In genomic region chr11:86428926-86429325, GRCm38 (mm10) we compare ENCODE assay signal across 25 mouse cellular contexts. TPM values are rescaled to one million over a fixed set of nuclear protein-coding genes. Genes with fewer than 3 reads are reported as not detected.
DNase-seq lines count a peak whose midpoint lies in the region; ATAC-seq and TF ChIP-seq lines count a peak whose summit lies in the region.
"Had no signal": no experiment of that assay in that cellular context is flagged by ENCODE, and none has a peak within 500 bp of the region (broad histone marks: within the 10 kb centered on the region; RNA-seq: fewer than 3 reads in every experiment).

No protein-coding gene starts in this region.

- 0 out of 2 replicates have a peak overlapping the region, but pooled peaks have one; percentile 12 for H3K9ac ChIP-seq in heart, embryonic 16.5 days (ENCODE audit: low read length)
- no peak overlapping the region for H3K9ac ChIP-seq in heart, embryonic 12.5 days
- no peak overlapping the region for H3K9ac ChIP-seq in hindbrain, embryonic 11.5 days (ENCODE audit: low read depth, low read length)
- no peak overlapping the region for H3K9ac ChIP-seq in forebrain, embryonic 12.5 days
- H3K9ac ChIP-seq: embryonic facial prominence, embryonic 12.5 days; embryonic facial prominence, embryonic 15.5 days; forebrain, postnatal 0 days; heart, embryonic 13.5 days; hindbrain, embryonic 14.5 days; intestine, embryonic 15.5 days had no signal

- H3K27me3 ChIP-seq in heart, embryonic 16.5 days (ENCODE audit: control insufficient read depth, insufficient read depth, low read length): no peaks in the 10 kb centered on the region
- no peaks in the 10 kb centered on the region for H3K27me3 ChIP-seq in heart, embryonic 12.5 days (replicated peaks)
- H3K27me3 ChIP-seq in hindbrain, embryonic 11.5 days (ENCODE audit: control insufficient read depth, insufficient read depth, low read length): no peaks in the 10 kb centered on the region
- H3K27me3 ChIP-seq in forebrain, embryonic 12.5 days: peaks cover 3% of the 10 kb centered on the region; the same call in 1 of the 2 replicates
- H3K27me3 ChIP-seq: embryonic facial prominence, embryonic 12.5 days; embryonic facial prominence, embryonic 15.5 days; heart, embryonic 13.5 days; intestine, embryonic 15.5 days had no signal

- H3K4me3 ChIP-seq in heart, embryonic 16.5 days (ENCODE audit: low read length): no peak overlapping the region
- no peak overlapping the region for H3K4me3 ChIP-seq in heart, embryonic 12.5 days
- no peak overlapping the region for H3K4me3 ChIP-seq in lung, adult 2 months (replicated peaks; ENCODE audit: extremely low read depth, low read depth, low read length)
- no peak overlapping the region for H3K4me3 ChIP-seq in hindbrain, embryonic 11.5 days (ENCODE audit: low read depth, low read length)
- H3K4me3 ChIP-seq in forebrain, embryonic 12.5 days (replicated peaks): no peak overlapping the region
- H3K4me3 ChIP-seq: embryonic facial prominence, embryonic 12.5 days; embryonic facial prominence, embryonic 15.5 days; gastrocnemius, adult 2 months; heart, embryonic 13.5 days; intestine, embryonic 15.5 days had no signal

- 31% methylated on average over 3 of the region's 3 CpGs for WGBS in heart, embryonic 16.5 days
- WGBS in heart, embryonic 12.5 days: 41% methylated on average over 3 of the region's 3 CpGs
- 34% methylated on average over 3 of the region's 3 CpGs for WGBS in lung, adult 2 months
- WGBS in hindbrain, embryonic 11.5 days: 63% methylated on average over 3 of the region's 3 CpGs
- 74% methylated on average over 3 of the region's 3 CpGs for WGBS in forebrain, embryonic 12.5 days

- 0 out of 2 replicates have a peak, but pooled peaks cover 2% of the 10 kb centered on the region for H3K4me1 ChIP-seq in heart, embryonic 16.5 days (ENCODE audit: control insufficient read depth, insufficient read depth, low read length)
- no peaks in the 10 kb centered on the region for H3K4me1 ChIP-seq in heart, embryonic 12.5 days (replicated peaks)
- no peaks in the 10 kb centered on the region for H3K4me1 ChIP-seq in lung, adult 2 months (ENCODE audit: control insufficient read depth, insufficient read depth, low read length)
- H3K4me1 ChIP-seq in hindbrain, embryonic 11.5 days (replicated peaks; ENCODE audit: control insufficient read depth, insufficient read depth, low read length): no peaks in the 10 kb centered on the region
- H3K4me1 ChIP-seq in forebrain, embryonic 12.5 days: no peaks in the 10 kb centered on the region
- H3K4me1 ChIP-seq: embryonic facial prominence, embryonic 12.5 days; embryonic facial prominence, embryonic 15.5 days; heart, embryonic 13.5 days; intestine, embryonic 15.5 days had no signal

- peak; percentile 80 for DNase-seq in A20 (ENCODE audit: low read depth, low spot score)
- no peak for DNase-seq in lung, adult 2 months
- DNase-seq in hindbrain, embryonic 11.5 days (ENCODE audit: low spot score): no peak
- DNase-seq: adrenal gland, adult 2 months; adrenal gland, postnatal 14 days; cerebellum, adult 11 months; cerebellum, adult 2 months; cerebellum, adult 9-11 months; cerebellum, postnatal 25 days; forebrain, postnatal 0 days; gastrocnemius, adult 2 months; gastrocnemius, postnatal 14 days; heart, adult 18-20 months; kidney, adult 11 months had no signal

- no peak for TF ChIP-seq POLR2A in lung, adult 2 months (IDR thresholded peaks at IDR 0.05; ENCODE audit: borderline replicate concordance, extremely low read depth, low read depth, low read length)

- H3K27ac ChIP-seq in heart, embryonic 16.5 days (ENCODE audit: low read length): no peak overlapping the region
- H3K27ac ChIP-seq in heart, embryonic 12.5 days (ENCODE audit: poor library complexity, severe bottlenecking): no peak overlapping the region
- no peak overlapping the region for H3K27ac ChIP-seq in hindbrain, embryonic 11.5 days (ENCODE audit: low read depth, low read length)
- H3K27ac ChIP-seq in forebrain, embryonic 12.5 days: no peak overlapping the region
- H3K27ac ChIP-seq: embryonic facial prominence, embryonic 12.5 days; embryonic facial prominence, embryonic 15.5 days; gastrocnemius, adult 2 months; heart, embryonic 13.5 days; hindbrain, embryonic 14.5 days; hindbrain, postnatal 0 days; intestine, embryonic 15.5 days had no signal

- no peaks in the 10 kb centered on the region for H3K9me3 ChIP-seq in heart, embryonic 16.5 days (replicated peaks; ENCODE audit: control insufficient read depth, low read length)
- no peaks in the 10 kb centered on the region for H3K9me3 ChIP-seq in heart, embryonic 12.5 days (replicated peaks)
- no peaks in the 10 kb centered on the region for H3K9me3 ChIP-seq in hindbrain, embryonic 11.5 days (ENCODE audit: control insufficient read depth, low read length)
- no peaks in the 10 kb centered on the region for H3K9me3 ChIP-seq in forebrain, embryonic 12.5 days
- H3K9me3 ChIP-seq: embryonic facial prominence, embryonic 12.5 days; embryonic facial prominence, embryonic 15.5 days; heart, embryonic 13.5 days; intestine, embryonic 15.5 days had no signal

- ATAC-seq in heart, embryonic 16.5 days (replicated peaks; ENCODE audit: extremely low read depth, insufficient read depth, low FRiP score): no peak
- ATAC-seq in heart, embryonic 12.5 days (ENCODE audit: insufficient number of reproducible peaks, low FRiP score): no peak
- peak; percentile 34 for ATAC-seq in CD4-positive, CD25-positive, alpha-beta regulatory T cell, adult 4 months
- peak; percentile 38 for ATAC-seq in inflammation-experienced regulatory T-cells, adult 6 months
- no peak for ATAC-seq in hindbrain, embryonic 11.5 days (ENCODE audit: low FRiP score)
- ATAC-seq in forebrain, embryonic 12.5 days (ENCODE audit: low FRiP score): no peak
- ATAC-seq: forebrain, postnatal 0 days; hindbrain, postnatal 0 days; intestine, embryonic 15.5 days had no signal

- no peak for TF ChIP-seq CTCF in lung, adult 2 months (IDR thresholded peaks at IDR 0.05; ENCODE audit: insufficient read depth, low read length)

- H3K36me3 ChIP-seq in heart, embryonic 16.5 days (ENCODE audit: control insufficient read depth, insufficient read depth): no peaks in the 10 kb centered on the region
- no peaks in the 10 kb centered on the region for H3K36me3 ChIP-seq in heart, embryonic 12.5 days
- no peaks in the 10 kb centered on the region for H3K36me3 ChIP-seq in hindbrain, embryonic 11.5 days (ENCODE audit: control insufficient read depth, insufficient read depth, low read length)
- H3K36me3 ChIP-seq in forebrain, embryonic 12.5 days (replicated peaks): no peaks in the 10 kb centered on the region
- H3K36me3 ChIP-seq: embryonic facial prominence, embryonic 12.5 days; embryonic facial prominence, embryonic 15.5 days; heart, embryonic 13.5 days; intestine, embryonic 15.5 days had no signal

- H3K4me2 ChIP-seq in heart, embryonic 16.5 days (ENCODE audit: low read depth, low read length): no peak overlapping the region
- no peak overlapping the region for H3K4me2 ChIP-seq in heart, embryonic 12.5 days
- H3K4me2 ChIP-seq in hindbrain, embryonic 11.5 days (replicated peaks; ENCODE audit: low read depth, low read length): no peak overlapping the region
- no peak overlapping the region for H3K4me2 ChIP-seq in forebrain, embryonic 12.5 days
- H3K4me2 ChIP-seq: embryonic facial prominence, embryonic 12.5 days; embryonic facial prominence, embryonic 15.5 days; heart, embryonic 13.5 days; hindbrain, embryonic 14.5 days; intestine, embryonic 15.5 days had no signal

RNA-seq across cellular contexts. Expression of gene Rnft1, which starts 55.5 kb away (rescaled TPM):
- polyA plus RNA-seq in heart, embryonic 16.5 days (2015; fragmentation: Nextera tagmentation; extraction: Ambion mirVana): 44.7 and 50.3 TPM in 2 replicates
- 45.3 and 46.8 TPM in 2 replicates for polyA plus RNA-seq in heart, embryonic 12.5 days (2016; fragmentation: Nextera tagmentation; extraction: Ambion mirVana)
- polyA plus RNA-seq in CD4-positive, CD25-positive, alpha-beta regulatory T cell, adult 4 months (2017; shearing (Covaris generic)): 10 to 100 TPM; 46.0 to 49.9 TPM
- 10 to 100 TPM; 54.8 to 62.4 (median 55.9) TPM for polyA plus RNA-seq in inflammation-experienced regulatory T-cells, adult 6 months (2017; shearing (Covaris generic))
- 4.1 and 4.4 TPM in 2 replicates for polyA plus RNA-seq in lung, adult 2 months (2012; rRNA removed)
- 21.5 and 26.3 TPM in 2 replicates for polyA plus RNA-seq in hindbrain, embryonic 11.5 days (2014; fragmentation: Nextera tagmentation; extraction: Ambion mirVana)
- 19.4 and 22.6 TPM in 2 replicates for polyA plus RNA-seq in forebrain, embryonic 12.5 days (2016; fragmentation: Nextera tagmentation; extraction: Ambion mirVana)

Comparison
In these comparisons a context has a peak if more than half of its experiments do, and no peak if none do; other contexts are left out.
1. ATAC-seq: peak in CD4-positive, CD25-positive, alpha-beta regulatory T cell, adult 4 months (single experiment) and inflammation-experienced regulatory T-cells, adult 6 months (single experiment); none in heart, embryonic 16.5 days (single experiment), heart, embryonic 12.5 days (single experiment), hindbrain, embryonic 11.5 days (single experiment) and forebrain, embryonic 12.5 days (single experiment).